Mouse (Mus musculus) liver, embryonic 14.5 days (tissue): ENCODE measurements around the gene Adamtsl4.

Experiments used
- CTCF ChIP-seq: IDR thresholded peaks from 2 replicates; pipeline ENCODE4 v1.5.1; 2016; ENCODE audit warnings: antibody characterized with exemption, low read depth, control low read depth
- EP300 ChIP-seq: IDR thresholded peaks from 2 replicates; pipeline ENCODE4 v1.6.1; 2016; ENCODE audit warnings: antibody characterized with exemption, low read depth

DNA sequence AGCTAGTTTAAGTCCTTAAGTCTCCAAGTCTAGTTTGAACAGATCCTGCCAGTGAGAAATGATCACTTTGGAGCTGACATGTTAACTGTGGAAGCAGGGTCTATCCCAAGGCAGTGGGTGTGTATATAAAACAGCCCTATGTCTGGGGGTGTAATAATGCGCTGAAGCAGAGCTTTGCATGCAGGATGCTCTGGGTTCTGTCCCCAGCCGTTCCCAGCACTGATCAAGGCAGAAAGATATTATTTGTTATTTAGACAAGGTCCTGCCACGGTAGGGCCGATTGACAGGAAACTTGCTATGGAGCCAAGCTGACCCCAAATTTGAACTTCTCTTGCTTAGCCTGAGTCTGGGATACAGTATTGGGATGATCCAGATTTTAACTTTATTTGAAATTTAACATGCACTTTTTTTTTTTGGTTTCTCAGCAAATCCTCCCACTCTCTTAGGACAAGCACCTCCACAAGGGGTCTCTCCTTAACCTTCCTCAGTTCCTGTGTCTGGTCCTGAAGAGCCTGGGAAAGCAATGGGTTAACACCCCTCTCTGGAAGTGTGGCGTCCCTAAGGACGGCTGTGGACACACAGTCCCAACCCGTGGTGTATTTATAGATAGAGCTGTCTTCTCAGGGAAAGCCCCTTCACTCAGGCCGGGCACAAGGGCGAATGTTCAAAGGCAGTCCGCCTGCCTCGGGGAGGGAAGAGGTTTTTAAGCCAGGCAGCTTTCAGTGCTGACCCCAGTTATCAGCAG is 1.6 kb upstream of the Adamtsl4 start:
- 0 out of 2 replicates have a peak, but pooled peaks have one; percentile 10 for TF ChIP-seq CTCF
- no peak for TF ChIP-seq EP300
